Mouse (Mus musculus) liver, embryonic 12.5 days (tissue): ENCODE measurements around the gene Rnf180. TPM values are rescaled to one million over a fixed set of nuclear protein-coding genes. Genes with fewer than 3 reads are reported as not detected.
A peak's percentile ranks its signal among the peaks of the same experiment; 100 is the strongest.

Experiments used
- ATAC-seq: fragments of 200-750 bp; cut with Nextera tagmentation; 2 replicates; pipeline ENCODE4 v1.8.0; 2017; ENCODE audit warnings: moderate number of reproducible peaks, mild to moderate bottlenecking, moderate library complexity
- H3K27ac ChIP-seq: fragments of 300-500 bp; sonication (generic); 2 replicates; pipeline ENCODE4 v1.5.1; 2016; ENCODE audit warnings: mild to moderate bottlenecking
- H3K27me3 ChIP-seq: fragments of 300-500 bp; sonication (generic); replicated peaks from 2 replicates; pipeline ENCODE4 v1.6.1; 2016; ENCODE audit warnings: mild to moderate bottlenecking, moderate library complexity
- H3K36me3 ChIP-seq: fragments of 300-500 bp; sonication (generic); 2 replicates; pipeline ENCODE4 v1.6.1; 2016; ENCODE audit warnings: mild to moderate bottlenecking, moderate library complexity
- H3K4me1 ChIP-seq: fragments of 300-500 bp; sonication (generic); 2 replicates; pipeline ENCODE4 v1.6.1; 2016
- H3K4me2 ChIP-seq: fragments of 300-500 bp; sonication (generic); 2 replicates; pipeline ENCODE4 v1.6.1; 2016; ENCODE audit warnings: mild to moderate bottlenecking, moderate library complexity
- H3K4me3 ChIP-seq: fragments of 300-500 bp; sonication (generic); 2 replicates; pipeline ENCODE4 v1.5.1; 2016; ENCODE audit warnings: mild to moderate bottlenecking, moderate library complexity
- H3K9ac ChIP-seq: fragments of 300-500 bp; sonication (generic); 2 replicates; pipeline ENCODE4 v1.6.1; 2016; ENCODE audit warnings: mild to moderate bottlenecking, moderate library complexity
- H3K9me3 ChIP-seq: fragments of 300-500 bp; sonication (generic); replicated peaks from 2 replicates; pipeline ENCODE4 v1.6.1; 2016; ENCODE audit warnings: mild to moderate bottlenecking, moderate library complexity
- WGBS: fragments of 180-500 bp; shearing (Covaris S2); methylation state at CpG from one replicate; pipeline ENCODE4 v1.1.7; 2016; ENCODE audit not compliant: insufficient replicate concordance; 5-methylcytosine and 5-hydroxymethylcytosine counted together
- polyA plus RNA-seq: library from polyadenylated mRNA; unstranded; fragments of >200 nt; fragmentation: Nextera tagmentation; extraction: Ambion mirVana; gene quantifications from 2 replicates; pipeline ENCODE4 v1.2.1, GENCODE M21; 2016

The Rnf180 gene
- polyA plus RNA-seq, 1 experiment from 2014 or later = 1.6 TPM

- Histone ChIP-seq H3K9ac (no peak overlapping the region), H3K27ac (no peak overlapping the region), H3K36me3 (no peaks in the 10 kb centered on the region), H3K9me3 (no peaks in the 10 kb centered on the region), H3K27me3 (no peaks in the 10 kb centered on the region), H3K4me3 (no peak overlapping the region), H3K4me1 (no peaks in the 10 kb centered on the region), H3K4me2 (no peak overlapping the region)
- ATAC-seq = no peak
- 72% methylated on average over 5 of the region's 5 CpGs for WGBS
These were observed 113.8 kb downstream of the Rnf180 start for GRCm38 (mm10) chr13:105180781-105181180.

DNA sequence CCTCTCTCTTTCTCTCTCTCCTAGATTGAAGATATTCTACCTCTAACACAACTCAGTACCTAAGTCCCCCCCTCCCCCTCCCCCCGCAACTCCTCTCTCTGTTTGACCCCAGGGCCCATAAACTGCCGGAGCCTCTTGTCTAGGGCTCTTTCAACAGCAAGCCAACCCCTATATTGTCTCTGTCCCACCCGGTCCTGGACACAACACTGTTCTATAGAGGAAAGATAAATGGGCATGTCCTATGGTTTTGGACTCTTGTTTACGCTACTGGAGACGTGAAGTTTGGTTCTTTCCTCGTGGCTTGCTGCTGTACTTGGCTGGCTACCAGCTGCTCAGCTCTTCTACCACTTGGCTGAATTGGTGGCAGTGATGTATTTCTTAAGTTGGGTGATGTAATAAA is 129.2 kb downstream of the Rnf180 start:
- H3K4me1 ChIP-seq = no peaks in the 10 kb centered on the region
- H3K4me2 ChIP-seq = no peak overlapping the region
- WGBS = 57% methylated on average over 6 of the region's 6 CpGs
- no peak overlapping the region for H3K9ac ChIP-seq
- no peak overlapping the region for H3K27ac ChIP-seq
- no peaks in the 10 kb centered on the region for H3K27me3 ChIP-seq
- H3K4me3 ChIP-seq = no peak overlapping the region
- H3K9me3 ChIP-seq = no peaks in the 10 kb centered on the region
- no peaks in the 10 kb centered on the region for H3K36me3 ChIP-seq
- ATAC-seq = no peak

DNA sequence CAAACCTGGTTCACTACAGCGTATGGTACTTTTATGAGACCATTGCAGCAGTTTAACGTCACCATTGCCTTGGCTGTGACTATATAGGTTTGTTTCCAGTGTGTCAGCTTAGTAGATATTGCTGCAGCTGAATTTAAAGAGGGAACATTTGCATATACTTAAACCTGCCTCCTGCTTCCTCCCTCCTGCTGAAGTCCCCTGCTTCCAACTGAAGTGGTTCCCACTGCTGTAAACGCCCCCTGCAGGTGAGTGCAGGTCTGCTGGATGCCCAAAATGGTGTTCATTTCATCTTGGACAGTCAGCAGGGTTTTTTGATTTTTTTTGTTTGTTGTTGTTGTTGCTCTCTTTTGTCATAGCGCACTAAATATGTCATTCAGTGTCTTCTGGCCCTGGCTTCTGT is 140.7 kb downstream of the Rnf180 start:
- Histone ChIP-seq H3K4me2 (no peak overlapping the region), H3K4me1 (no peaks in the 10 kb centered on the region), H3K27ac (no peak overlapping the region), H3K27me3 (no peaks in the 10 kb centered on the region), H3K9ac (no peak overlapping the region), H3K36me3 (no peaks in the 10 kb centered on the region), H3K9me3 (no peaks in the 10 kb centered on the region), H3K4me3 (no peak overlapping the region)
- 57% methylated on average over 4 of the region's 4 CpGs for WGBS
- ATAC-seq = no peak

- H3K4me1 ChIP-seq = no peaks in the 10 kb centered on the region
- H3K4me2 ChIP-seq = no peak overlapping the region
- H3K4me3 ChIP-seq = no peak overlapping the region
- ATAC-seq = no peak
- no peaks in the 10 kb centered on the region for H3K36me3 ChIP-seq
- WGBS = 76% methylated on average over 3 of the region's 3 CpGs
- H3K27me3 ChIP-seq = no peaks in the 10 kb centered on the region
- H3K9me3 ChIP-seq = no peaks in the 10 kb centered on the region
- H3K27ac ChIP-seq = no peak overlapping the region
- H3K9ac ChIP-seq = no peak overlapping the region
These were observed 144.6 kb downstream of the Rnf180 start for GRCm38 (mm10) chr13:105150006-105150405.

DNA sequence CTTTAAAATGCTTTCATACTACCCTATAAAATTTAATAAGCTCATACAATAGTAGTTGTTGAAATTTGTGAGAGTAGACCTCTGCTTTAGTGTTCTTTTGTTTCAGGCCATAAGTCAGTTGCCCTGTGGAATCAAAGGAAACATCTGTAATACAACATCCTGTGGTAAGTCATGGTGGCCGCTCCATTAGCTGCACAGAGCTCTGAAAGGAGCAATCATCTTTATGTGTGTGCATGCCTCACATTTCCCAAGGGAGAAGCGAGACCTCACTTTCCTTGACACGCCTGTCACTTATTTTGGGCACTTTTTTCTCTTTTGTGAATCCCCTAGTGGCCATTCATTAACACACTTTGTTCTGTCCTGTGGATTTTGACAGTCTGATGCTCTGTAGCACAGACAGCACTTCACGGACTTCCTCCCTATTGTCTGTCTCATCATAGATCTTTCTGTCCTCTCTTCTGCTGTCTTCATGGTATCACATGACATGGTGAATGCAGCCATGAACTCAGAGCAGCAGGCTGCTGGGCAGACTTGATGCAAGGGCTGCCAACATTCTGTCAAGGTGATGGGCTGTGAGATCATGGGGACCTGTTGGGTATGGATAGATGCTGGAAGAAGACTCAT is 146.7 kb downstream of the Rnf180 start:
- H3K4me2 ChIP-seq = no peak overlapping the region
- no peaks in the 10 kb centered on the region for H3K27me3 ChIP-seq
- no peak overlapping the region for H3K9ac ChIP-seq
- no peak overlapping the region for H3K4me3 ChIP-seq
- WGBS = 30% methylated on average over 4 of the region's 4 CpGs
- H3K27ac ChIP-seq = peak overlapping the region; percentile 16; the same call in 1 of the 2 replicates
- no peaks in the 10 kb centered on the region for H3K4me1 ChIP-seq
- no peaks in the 10 kb centered on the region for H3K9me3 ChIP-seq
- peak; percentile 70 for ATAC-seq
- H3K36me3 ChIP-seq = no peaks in the 10 kb centered on the region

DNA sequence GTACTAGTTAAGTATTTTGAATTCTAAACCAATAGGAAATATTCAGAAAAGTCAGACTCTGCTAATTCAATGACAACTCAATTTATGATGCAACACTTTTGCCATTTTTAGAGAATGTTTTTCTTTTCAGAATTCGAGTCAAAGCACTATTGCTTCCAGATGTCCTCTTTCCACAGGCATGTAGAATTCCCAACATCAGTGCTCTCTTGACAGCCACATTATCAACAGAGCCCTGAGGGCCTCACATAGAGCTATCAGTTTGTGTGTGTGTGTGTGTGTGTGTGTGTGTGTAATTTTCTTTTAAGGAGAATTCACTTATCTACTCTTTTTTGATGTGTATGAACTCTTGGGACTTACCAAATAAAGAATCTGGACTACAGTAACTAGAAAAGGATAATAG is 147.8 kb downstream of the Rnf180 start:
- H3K27me3 ChIP-seq = no peaks in the 10 kb centered on the region
- H3K27ac ChIP-seq = no peak overlapping the region
- ATAC-seq = no peak
- no peaks in the 10 kb centered on the region for H3K9me3 ChIP-seq
- 25% methylated on average over 1 of the region's 1 CpGs for WGBS
- H3K4me1 ChIP-seq = no peaks in the 10 kb centered on the region
- H3K9ac ChIP-seq = no peak overlapping the region
- no peak overlapping the region for H3K4me3 ChIP-seq
- H3K4me2 ChIP-seq = no peak overlapping the region
- H3K36me3 ChIP-seq = no peaks in the 10 kb centered on the region

GRCm38 (mm10) chr13:105139881-105140280 is 154.7 kb downstream of the Rnf180 start:
- WGBS = 8% methylated on average over 4 of the region's 4 CpGs
- no peaks in the 10 kb centered on the region for H3K27me3 ChIP-seq
- H3K4me2 ChIP-seq = 0 out of 2 replicates have a peak overlapping the region, but pooled peaks have one; percentile 8
- H3K4me3 ChIP-seq = no peak overlapping the region
- no peak overlapping the region for H3K9ac ChIP-seq
- no peaks in the 10 kb centered on the region for H3K9me3 ChIP-seq
- peaks cover 15% of the 10 kb centered on the region for H3K4me1 ChIP-seq
- no peaks in the 10 kb centered on the region for H3K36me3 ChIP-seq
- peak; percentile 87 for ATAC-seq
- H3K27ac ChIP-seq = no peak overlapping the region

- Histone ChIP-seq H3K4me2 (no peak overlapping the region), H3K4me3 (no peak overlapping the region), H3K27ac (no peak overlapping the region), H3K9ac (no peak overlapping the region), H3K4me1 (peaks cover 25% of the 10 kb centered on the region), H3K27me3 (no peaks in the 10 kb centered on the region), H3K36me3 (no peaks in the 10 kb centered on the region), H3K9me3 (no peaks in the 10 kb centered on the region)
- ATAC-seq = peak; percentile 82
- 13% methylated on average over 5 of the region's 5 CpGs for WGBS
These were observed 160.2 kb downstream of the Rnf180 start for GRCm38 (mm10) chr13:105134397-105134796.

- Histone ChIP-seq H3K4me1 (peaks cover 20% of the 10 kb centered on the region), H3K36me3 (no peaks in the 10 kb centered on the region), H3K9ac (no peak overlapping the region), H3K4me3 (no peak overlapping the region), H3K27me3 (no peaks in the 10 kb centered on the region), H3K9me3 (no peaks in the 10 kb centered on the region), H3K4me2 (no peak overlapping the region), H3K27ac (no peak overlapping the region)
- 83% methylated on average over 2 of the region's 2 CpGs for WGBS
- no peak for ATAC-seq
These were observed 161.8 kb downstream of the Rnf180 start for GRCm38 (mm10) chr13:105132776-105133175.

DNA sequence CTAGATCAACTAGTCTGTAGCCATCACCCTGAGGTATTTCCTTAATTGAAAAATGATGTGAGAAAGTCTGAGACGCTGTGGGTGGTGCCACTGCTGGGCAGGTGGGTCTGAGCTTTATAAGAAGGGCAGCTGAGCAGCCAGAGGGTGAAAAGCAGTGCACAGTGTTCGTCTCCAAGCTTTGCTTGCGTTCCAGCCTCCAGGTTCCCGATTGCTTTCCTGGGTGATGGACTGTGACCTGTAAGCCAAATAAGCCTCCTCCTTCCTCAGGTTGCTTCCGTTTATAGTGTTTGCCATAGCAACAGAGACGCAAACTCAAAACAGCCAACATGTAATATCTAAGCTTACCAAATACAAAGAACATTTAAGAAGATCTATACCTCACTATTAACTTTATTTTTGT is 162.2 kb downstream of the Rnf180 start:
- no peaks in the 10 kb centered on the region for H3K36me3 ChIP-seq
- no peak for ATAC-seq
- no peak overlapping the region for H3K4me2 ChIP-seq
- H3K27ac ChIP-seq = no peak overlapping the region
- 79% methylated on average over 6 of the region's 6 CpGs for WGBS
- H3K9me3 ChIP-seq = no peaks in the 10 kb centered on the region
- H3K9ac ChIP-seq = no peak overlapping the region
- no peak overlapping the region for H3K4me3 ChIP-seq
- peaks cover 20% of the 10 kb centered on the region for H3K4me1 ChIP-seq
- no peaks in the 10 kb centered on the region for H3K27me3 ChIP-seq

DNA sequence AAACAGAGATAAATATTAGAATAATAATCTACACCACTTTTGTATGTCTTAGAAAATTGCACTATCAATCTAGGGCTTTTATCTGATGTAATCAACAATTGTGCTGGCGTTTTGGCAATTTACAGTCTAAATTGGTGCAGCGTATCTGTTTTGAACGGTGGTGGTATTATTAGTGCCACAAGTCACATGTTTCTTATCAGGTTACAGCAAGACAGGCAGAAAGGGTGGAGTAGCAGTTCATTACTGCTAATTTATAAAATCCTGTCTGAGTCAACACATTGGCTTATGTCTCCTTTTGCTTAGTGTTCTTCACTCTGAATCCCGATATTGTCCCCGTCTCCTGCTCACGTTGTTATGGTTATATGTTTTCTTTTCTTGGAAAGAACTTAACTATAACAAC is 164.5 kb downstream of the Rnf180 start:
- Histone ChIP-seq H3K27ac (no peak overlapping the region), H3K36me3 (no peaks in the 10 kb centered on the region), H3K9ac (no peak overlapping the region), H3K4me3 (no peak overlapping the region), H3K27me3 (no peaks in the 10 kb centered on the region), H3K9me3 (no peaks in the 10 kb centered on the region), H3K4me2 (0 out of 2 replicates have a peak overlapping the region, but pooled peaks have one; percentile 14), H3K4me1 (peaks cover 20% of the 10 kb centered on the region)
- 34% methylated on average over 6 of the region's 6 CpGs for WGBS
- peak; percentile 86 for ATAC-seq

GRCm38 (mm10) chr13:105122092-105122491 is 172.5 kb downstream of the Rnf180 start:
- Histone ChIP-seq H3K36me3 (no peaks in the 10 kb centered on the region), H3K27me3 (no peaks in the 10 kb centered on the region), H3K4me2 (no peak overlapping the region), H3K4me1 (no peaks in the 10 kb centered on the region), H3K9me3 (no peaks in the 10 kb centered on the region), H3K27ac (no peak overlapping the region), H3K4me3 (no peak overlapping the region), H3K9ac (no peak overlapping the region)
- no peak for ATAC-seq
- 73% methylated on average over 3 of the region's 3 CpGs for WGBS

GRCm38 (mm10) chr13:105121617-105122016 is 173.0 kb downstream of the Rnf180 start:
- H3K36me3 ChIP-seq = no peaks in the 10 kb centered on the region
- H3K4me2 ChIP-seq = no peak overlapping the region
- H3K9me3 ChIP-seq = no peaks in the 10 kb centered on the region
- H3K27me3 ChIP-seq = no peaks in the 10 kb centered on the region
- no peak overlapping the region for H3K4me3 ChIP-seq
- H3K4me1 ChIP-seq = no peaks in the 10 kb centered on the region
- no peak overlapping the region for H3K27ac ChIP-seq
- no peak overlapping the region for H3K9ac ChIP-seq
- no peak for ATAC-seq
